Mouse (Mus musculus): ENCODE results near the gene Pms1. TPM values are rescaled to one million over a fixed set of nuclear protein-coding genes. Genes with fewer than 3 reads are reported as not detected.

Pms1 gene
- total RNA-seq, 1 experiment: 15.2 TPM

DNA sequence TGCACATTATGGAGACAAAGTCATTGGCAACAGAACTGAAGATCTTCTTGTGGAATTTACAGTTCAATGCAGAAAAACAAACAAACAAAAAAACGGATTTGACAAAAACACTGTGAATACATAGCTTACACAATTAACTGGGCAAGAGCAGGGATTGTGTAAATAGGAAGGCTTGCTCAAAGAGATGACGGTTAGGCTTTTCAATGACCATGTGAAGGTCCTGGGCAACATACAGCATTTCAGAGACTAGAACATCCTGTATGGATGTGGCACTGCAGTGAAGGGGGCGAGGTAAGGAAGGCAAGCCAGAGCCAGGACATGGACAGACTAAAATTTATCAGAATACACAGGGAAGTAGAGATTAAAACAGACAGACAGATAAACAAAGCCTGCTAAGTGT lies 107.2 kb downstream of the Pms1 start:
- H3K4me3 ChIP-seq (ENCODE audit: insufficient read depth in 1 of 2, low read depth in 1 of 2, low read length in 2 of 2, poor library complexity in 1 of 2, severe bottlenecking in 1 of 2): no peak overlapping the region
- H3K9ac ChIP-seq (ENCODE audit: insufficient read depth, low read depth, low read length, poor library complexity, severe bottlenecking): no peak overlapping the region
- no peaks in the 10 kb centered on the region; the same call in 1 of the 2 replicates for H3K36me3 ChIP-seq (ENCODE audit: control insufficient read depth, insufficient read depth, low read length, poor library complexity, severe bottlenecking)
- no peak for DNase-seq (ENCODE audit: low read depth, low spot score)
- in situ Hi-C loops (cut with MboI; ENCODE audit: low sequenced_read_pairs in 2 of 2, unreplicated experiment in 2 of 2): no loop called here
- no peak overlapping the region for H3K27ac ChIP-seq (ENCODE audit: insufficient read depth, low read depth, low read length, poor library complexity, severe bottlenecking)
- 0 out of 4 replicates have a peak, but pooled peaks cover 0 to 2% of the 10 kb centered on the region in 2 experiments for H3K4me1 ChIP-seq (ENCODE audit: control insufficient read depth in 2 of 2, insufficient read depth in 2 of 2, low read length in 2 of 2, poor library complexity in 1 of 2)
- no peak for TF ChIP-seq MAFK (IDR thresholded peaks at IDR 0.05; ENCODE audit: insufficient read depth, low read depth, low read length)
- no peak for TF ChIP-seq HCFC1 (IDR thresholded peaks at IDR 0.05; ENCODE audit: borderline replicate concordance, insufficient read depth, low read length)
- no peaks in the 10 kb centered on the region for H3K9me3 ChIP-seq (ENCODE audit: control insufficient read depth, insufficient read depth, low read depth, low read length)

DNA sequence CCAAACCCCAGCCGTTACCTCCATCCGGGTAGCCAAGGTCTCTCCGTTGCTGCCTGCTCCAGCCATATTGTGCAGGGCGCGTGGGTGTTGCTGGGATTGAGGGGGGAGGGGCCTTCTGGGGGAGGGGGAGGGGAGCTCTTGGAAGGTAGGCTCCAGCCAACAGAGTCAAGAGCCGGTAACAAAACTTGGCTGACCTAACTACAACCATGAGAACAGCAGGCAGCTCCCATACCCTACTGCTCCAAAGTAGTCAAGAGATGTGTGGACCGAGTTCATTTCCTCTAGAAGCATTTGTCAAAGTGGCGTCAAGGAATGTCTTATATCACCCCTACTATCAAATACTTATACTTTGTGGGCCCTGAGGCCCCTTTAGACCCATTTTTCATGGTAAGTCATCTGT lies 109.3 kb downstream of the Pms1 start, which contains the start of gene 1700019A02Rik:
TSS of gene 1700019A02Rik (minus strand) at position 101 of the 400 bp plus-strand sequence.
- H3K9me3 ChIP-seq (ENCODE audit: control insufficient read depth, insufficient read depth, low read depth, low read length): no peaks in the 10 kb centered on the region
- TF ChIP-seq MAFK (IDR thresholded peaks at IDR 0.05; ENCODE audit: insufficient read depth, low read depth, low read length): no peak
- no peak for TF ChIP-seq ZC3H11A (IDR thresholded peaks at IDR 0.05; ENCODE audit: borderline replicate concordance, low read depth, low read length)
- no peaks in the 10 kb centered on the region for H3K36me3 ChIP-seq (ENCODE audit: control insufficient read depth, insufficient read depth, low read length, poor library complexity, severe bottlenecking)
- in situ Hi-C loops (cut with MboI; ENCODE audit: low sequenced_read_pairs in 2 of 2, unreplicated experiment in 2 of 2): no loop called here
- H3K4me3 ChIP-seq (ENCODE audit: insufficient read depth in 1 of 2, low read depth in 1 of 2, low read length in 2 of 2, poor library complexity in 1 of 2, severe bottlenecking in 1 of 2): peak within 1 kb of the TSS in 1 of 2 experiments; percentile 59; a peak in 2 of 4 replicates
- no peak within 1 kb of the TSS for H3K9ac ChIP-seq (ENCODE audit: insufficient read depth, low read depth, low read length, poor library complexity, severe bottlenecking)
- no peak within 1 kb of the TSS for H3K27ac ChIP-seq (ENCODE audit: insufficient read depth, low read depth, low read length, poor library complexity, severe bottlenecking)
- H3K4me1 ChIP-seq (ENCODE audit: control insufficient read depth in 2 of 2, insufficient read depth in 2 of 2, low read length in 2 of 2, poor library complexity in 1 of 2): 0 out of 4 replicates have a peak, but pooled peaks cover 0 to 2% of the 10 kb centered on the region in 2 experiments
- no peak for DNase-seq (ENCODE audit: low read depth, low spot score)

DNA sequence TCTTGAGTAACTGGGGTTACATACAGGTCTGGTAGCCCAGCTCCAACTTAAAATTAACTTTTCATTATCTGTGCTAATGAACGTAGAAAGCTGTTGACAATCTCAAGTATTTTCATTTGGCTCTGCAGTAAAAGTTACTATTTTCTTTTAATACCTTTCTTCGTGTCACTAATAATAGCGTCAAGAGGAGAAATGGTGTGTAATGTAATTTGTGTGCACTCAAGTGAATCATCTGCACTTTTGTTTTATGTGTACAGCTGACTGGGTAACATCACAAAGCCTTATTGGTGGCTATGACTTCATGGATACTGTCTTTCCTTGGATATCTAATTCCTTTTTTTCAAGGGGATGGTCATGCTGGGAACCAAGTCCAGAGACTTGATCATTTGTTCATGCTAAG lies 110.5 kb downstream of the Pms1 start:
- no peak for DNase-seq (ENCODE audit: low read depth, low spot score)
- no peak overlapping the region for H3K9ac ChIP-seq (ENCODE audit: insufficient read depth, low read depth, low read length, poor library complexity, severe bottlenecking)
- no peaks in the 10 kb centered on the region for H3K36me3 ChIP-seq (ENCODE audit: control insufficient read depth, insufficient read depth, low read length, poor library complexity, severe bottlenecking)
- H3K4me3 ChIP-seq (ENCODE audit: insufficient read depth in 1 of 2, low read depth in 1 of 2, low read length in 2 of 2, poor library complexity in 1 of 2, severe bottlenecking in 1 of 2): no peak overlapping the region
- H3K27ac ChIP-seq (ENCODE audit: insufficient read depth, low read depth, low read length, poor library complexity, severe bottlenecking): no peak overlapping the region
- in situ Hi-C loops (cut with MboI; ENCODE audit: low sequenced_read_pairs in 2 of 2, unreplicated experiment in 2 of 2): no loop called here
- TF ChIP-seq ZNF384 (IDR thresholded peaks at IDR 0.05; ENCODE audit: low read depth, low read length) (no peak), ZC3H11A (IDR thresholded peaks at IDR 0.05; ENCODE audit: borderline replicate concordance, low read depth, low read length) (no peak), CHD2 (IDR thresholded peaks at IDR 0.05; ENCODE audit: low read depth, low read length) (no peak), HCFC1 (IDR thresholded peaks at IDR 0.05; ENCODE audit: borderline replicate concordance, insufficient read depth, low read length) (no peak)
- H3K4me1 ChIP-seq (ENCODE audit: control insufficient read depth in 2 of 2, insufficient read depth in 2 of 2, low read length in 2 of 2, poor library complexity in 1 of 2): 0 out of 4 replicates have a peak, but pooled peaks cover 0 to 2% of the 10 kb centered on the region in 2 experiments
- H3K9me3 ChIP-seq (ENCODE audit: control insufficient read depth, insufficient read depth, low read depth, low read length): no peaks in the 10 kb centered on the region

DNA sequence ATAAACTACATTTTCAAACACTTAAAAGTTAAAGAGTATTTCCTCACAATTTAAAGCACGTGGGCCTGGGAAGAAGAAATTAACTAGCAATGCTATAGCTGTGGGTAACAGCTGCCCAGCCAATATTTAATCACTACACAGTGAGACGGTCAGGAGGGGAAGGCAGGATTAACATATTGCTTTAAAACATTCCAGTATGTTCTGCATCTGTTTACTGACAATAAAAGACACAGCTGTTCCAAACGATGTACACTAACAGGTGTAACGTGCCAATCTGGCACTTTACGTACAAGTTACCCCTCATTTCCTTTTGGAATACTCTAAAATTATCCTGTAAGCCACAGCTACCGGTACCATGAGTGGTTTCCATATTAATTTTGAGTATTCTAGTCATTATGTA lies 139.1 kb downstream of the Pms1 start:
- Histone ChIP-seq H3K4me1 (ENCODE audit: control insufficient read depth in 2 of 2, insufficient read depth in 2 of 2, low read length in 2 of 2, poor library complexity in 1 of 2) (no peaks in the 10 kb centered on the region), H3K36me3 (ENCODE audit: control insufficient read depth, insufficient read depth, low read length, poor library complexity, severe bottlenecking) (no peaks in the 10 kb centered on the region), H3K27ac (ENCODE audit: insufficient read depth, low read depth, low read length, poor library complexity, severe bottlenecking) (no peak overlapping the region), H3K9ac (ENCODE audit: insufficient read depth, low read depth, low read length, poor library complexity, severe bottlenecking) (no peak overlapping the region), H3K4me3 (ENCODE audit: insufficient read depth in 1 of 2, low read depth in 1 of 2, low read length in 2 of 2, poor library complexity in 1 of 2, severe bottlenecking in 1 of 2) (no peak overlapping the region), H3K9me3 (ENCODE audit: control insufficient read depth, insufficient read depth, low read depth, low read length) (no peaks in the 10 kb centered on the region)
- in situ Hi-C loops (cut with MboI; ENCODE audit: low sequenced_read_pairs in 2 of 2, unreplicated experiment in 2 of 2): no loop called here
- no peak for DNase-seq (ENCODE audit: low read depth, low spot score)
- no peak for TF ChIP-seq CHD2 (IDR thresholded peaks at IDR 0.05; ENCODE audit: low read depth, low read length)
- TF ChIP-seq ZNF384 (IDR thresholded peaks at IDR 0.05; ENCODE audit: low read depth, low read length): no peak
- TF ChIP-seq MAFK (IDR thresholded peaks at IDR 0.05; ENCODE audit: insufficient read depth, low read depth, low read length): no peak
- no peak for TF ChIP-seq ZC3H11A (IDR thresholded peaks at IDR 0.05; ENCODE audit: borderline replicate concordance, low read depth, low read length)
- TF ChIP-seq HCFC1 (IDR thresholded peaks at IDR 0.05; ENCODE audit: borderline replicate concordance, insufficient read depth, low read length): no peak

Other genes with a start within 250 kb of the Pms1 start
- gene Mstn, start 235.4 kb downstream of the Pms1 start, total RNA-seq (2012; rRNA removed): not detected in 2 replicates
- gene 1700019A02Rik, start 109.4 kb downstream of the Pms1 start, total RNA-seq (2012; rRNA removed): 0.95 and 2.3 TPM in 2 replicates
- 32.0 and 35.1 TPM in 2 replicates for gene Ormdl1, start 77 bp upstream of the Pms1 start, total RNA-seq (2012; rRNA removed)
- 0.85 TPM in 1 of 2 replicates, not detected in the other for gene Gm28778, start 93 bp upstream of the Pms1 start, total RNA-seq (2012; rRNA removed)
- gene Osgepl1, start 16.6 kb upstream of the Pms1 start, total RNA-seq (2012; rRNA removed): 8.1 and 10.0 TPM in 2 replicates
- not detected in 2 replicates for gene Asdurf, start 55.6 kb upstream of the Pms1 start, total RNA-seq (2012; rRNA removed)
- 0.09 and 0.21 TPM in 2 replicates for gene Gm28551, start 55.6 kb upstream of the Pms1 start, total RNA-seq (2012; rRNA removed)
- 36.3 and 48.9 TPM in 2 replicates for gene Asnsd1, start 55.7 kb upstream of the Pms1 start, total RNA-seq (2012; rRNA removed)

Data from ES-E14 (cell line).